Mouse (Mus musculus): ENCODE results near the gene Acta2. TPM values are rescaled to one million over a fixed set of nuclear protein-coding genes. Genes with fewer than 3 reads are reported as not detected.
A peak's percentile ranks its signal among the peaks of the same experiment; 100 is the strongest.
"Not testable (repeated sequence)": the region's sequence is repeated elsewhere in the genome, so short reads cannot be mapped to it uniquely, and the experiment has no call there.

Gene Acta2
- total RNA-seq, 1 experiment from 2014 or later: not detected

DNA sequence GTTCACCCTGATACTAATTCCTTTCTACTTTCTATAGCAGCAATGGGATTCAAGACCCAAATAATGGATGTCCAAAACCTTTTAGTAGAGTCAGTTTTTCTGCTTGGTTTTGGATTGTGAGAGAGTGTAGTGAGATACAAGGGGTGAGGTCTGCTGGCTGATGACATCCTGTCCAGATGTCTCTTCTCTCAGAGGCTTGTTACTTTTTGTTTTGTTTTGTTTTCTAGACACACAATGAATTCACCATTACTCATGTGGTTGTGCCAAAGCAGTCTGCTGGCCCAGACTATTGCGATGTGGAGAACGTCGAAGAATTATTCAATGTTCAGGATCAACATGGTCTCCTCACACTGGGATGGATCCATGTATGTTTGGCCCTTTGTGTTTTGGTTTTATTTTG is 19.3 kb downstream of the Acta2 start:
- ATAC-seq (replicated peaks; ENCODE audit: insufficient number of reproducible peaks, low FRiP score, low TSS enrichment, poor library complexity, severe bottlenecking): no peak

DNA sequence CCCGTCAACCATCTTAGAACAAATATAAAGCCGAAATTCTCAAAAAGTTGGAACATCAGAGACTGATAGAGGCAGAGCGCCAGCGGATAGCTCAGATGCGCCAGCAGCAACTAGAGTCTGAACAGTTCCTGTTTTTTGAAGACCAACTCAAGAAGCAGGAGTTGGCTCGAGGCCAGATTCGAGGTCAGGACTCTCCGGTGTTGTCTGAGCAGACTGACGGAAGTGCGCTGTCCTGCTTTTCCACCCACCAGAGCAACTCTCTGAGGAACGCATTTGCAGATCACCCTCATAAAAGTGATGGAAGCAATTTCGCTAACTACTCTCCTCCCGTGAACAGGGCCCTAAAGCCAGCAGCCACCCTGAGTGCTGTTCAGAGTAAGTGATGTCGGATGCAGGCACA is 21.4 kb downstream of the Acta2 start:
- ATAC-seq (replicated peaks; ENCODE audit: insufficient number of reproducible peaks, low FRiP score, low TSS enrichment, poor library complexity, severe bottlenecking): no peak; the same call in 1 of the 2 replicates

DNA sequence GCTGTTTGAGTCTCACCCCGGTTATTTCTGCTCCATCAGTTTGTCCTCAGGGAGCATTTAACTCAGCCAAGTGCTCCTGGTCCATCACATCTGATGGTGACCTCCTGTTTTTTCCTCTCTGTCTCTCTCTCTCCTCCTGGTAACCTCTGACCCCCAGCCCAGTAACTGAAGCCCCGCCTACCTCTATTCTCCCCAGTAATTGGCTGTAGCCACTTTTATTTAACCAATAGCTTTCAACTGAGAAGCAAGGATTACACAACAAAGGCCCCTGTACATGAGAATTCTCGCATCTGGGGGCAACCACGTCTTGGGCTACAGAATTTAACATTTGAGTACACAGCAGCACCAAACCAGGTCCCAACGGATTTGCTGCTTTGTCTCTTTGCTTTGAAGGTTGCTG is 23.1 kb downstream of the Acta2 start:
- no peak for ATAC-seq (replicated peaks; ENCODE audit: insufficient number of reproducible peaks, low FRiP score, low TSS enrichment, poor library complexity, severe bottlenecking)

DNA sequence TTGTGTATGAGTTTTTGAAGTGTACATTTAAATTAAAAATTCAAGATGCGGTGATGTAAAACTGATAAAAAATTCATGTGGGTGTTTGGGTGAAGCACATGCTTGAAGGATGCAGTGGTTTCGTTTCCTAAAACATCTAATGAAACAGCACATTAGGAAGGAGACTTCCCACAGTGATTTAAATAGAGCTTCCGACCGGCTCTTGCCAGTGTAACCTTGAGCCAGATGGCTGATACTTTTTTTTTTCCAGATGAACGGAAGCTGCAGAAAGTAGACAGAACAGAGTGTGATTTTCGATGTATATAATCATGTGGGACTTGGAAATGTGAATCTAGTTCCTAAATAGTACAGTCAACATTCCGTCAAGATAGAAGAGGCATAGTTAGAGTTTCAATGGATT is 23.8 kb downstream of the Acta2 start:
- no peak for ATAC-seq (replicated peaks; ENCODE audit: insufficient number of reproducible peaks, low FRiP score, low TSS enrichment, poor library complexity, severe bottlenecking)

DNA sequence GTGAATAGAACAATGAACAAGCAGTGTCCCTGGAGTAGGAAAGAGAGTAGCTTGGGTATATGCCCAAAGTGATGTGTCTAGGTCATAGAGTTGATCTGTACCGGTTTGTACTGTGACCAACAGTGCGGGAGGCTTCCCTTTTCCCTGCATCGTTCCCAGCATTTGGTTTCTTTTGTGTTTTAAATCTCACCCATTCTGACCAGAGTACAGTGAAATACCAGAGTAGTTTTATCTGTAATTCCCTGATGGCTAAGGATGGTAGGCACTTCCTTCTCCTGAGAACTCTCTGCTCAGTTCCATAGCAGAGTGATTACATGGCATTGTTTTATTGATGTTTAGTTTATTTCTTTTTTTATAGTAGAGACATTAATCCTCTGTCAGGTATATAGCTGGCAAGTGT is 32.6 kb downstream of the Acta2 start:
- no peak for ATAC-seq (replicated peaks; ENCODE audit: insufficient number of reproducible peaks, low FRiP score, low TSS enrichment, poor library complexity, severe bottlenecking)

DNA sequence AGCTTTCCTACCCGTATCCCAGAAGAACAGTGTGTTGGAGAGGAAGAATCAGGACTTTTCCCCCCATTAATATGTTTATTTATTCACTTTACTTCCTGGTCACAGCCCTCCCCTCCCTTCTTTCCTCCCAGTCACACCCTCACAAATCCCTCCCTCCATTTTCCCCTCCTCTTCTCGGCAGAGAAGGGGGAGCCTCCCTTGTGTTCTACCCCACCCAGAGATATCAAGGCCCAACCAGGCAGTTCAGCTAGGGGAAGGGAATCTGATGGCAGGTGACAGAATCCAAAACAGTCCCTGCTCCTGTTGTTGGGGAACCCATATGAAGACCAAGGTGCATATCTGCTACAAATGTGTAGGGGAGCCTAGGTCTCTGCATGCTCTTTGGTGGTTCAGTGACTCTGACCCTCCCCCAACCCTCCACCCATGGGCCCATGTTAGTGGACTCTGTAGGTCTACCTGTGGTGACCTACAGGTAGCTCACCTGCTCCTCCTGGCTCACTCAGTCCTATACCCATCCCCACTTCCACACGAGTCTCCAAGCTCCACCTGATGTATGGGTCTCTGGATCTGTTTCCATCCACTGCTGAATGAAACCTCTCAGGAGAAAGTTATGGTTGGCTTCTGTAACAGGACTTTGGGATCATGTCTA is 34.5 kb downstream of the Acta2 start:
- no peak for ATAC-seq (replicated peaks; ENCODE audit: insufficient number of reproducible peaks, low FRiP score, low TSS enrichment, poor library complexity, severe bottlenecking)

DNA sequence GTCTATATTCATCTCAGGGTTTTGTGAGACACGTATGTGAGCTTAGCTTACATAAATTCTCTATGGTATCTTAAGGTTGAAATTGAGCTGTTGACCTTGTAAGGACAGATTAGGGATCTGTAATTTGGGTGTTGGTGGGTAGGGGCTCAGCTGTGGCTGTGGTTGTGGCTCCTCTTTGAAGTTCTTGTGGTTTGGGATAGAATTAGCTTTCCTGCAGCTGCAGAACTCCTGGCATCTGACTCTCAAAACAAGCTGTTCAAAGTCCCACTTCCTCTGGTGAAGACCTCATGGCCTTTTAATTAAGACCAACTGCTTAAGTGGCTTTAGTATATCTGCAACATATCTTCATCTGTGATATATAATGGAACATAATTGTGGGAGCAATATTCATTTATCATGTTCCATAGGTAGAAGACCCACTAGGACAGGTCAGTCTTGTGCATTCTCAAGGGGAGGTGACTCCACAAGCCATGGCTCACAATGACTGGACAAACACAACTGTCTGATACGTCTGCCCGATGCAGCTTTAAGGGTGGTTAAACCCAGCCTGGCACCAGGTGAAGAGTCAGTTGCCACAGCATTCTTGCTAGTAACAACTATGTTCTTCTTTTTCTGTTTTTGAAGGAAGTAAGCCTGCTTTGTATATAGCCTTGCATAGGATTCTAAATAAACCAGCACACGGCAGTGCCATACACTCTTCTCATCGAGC is 36.0 kb downstream of the Acta2 start:
- ATAC-seq (replicated peaks; ENCODE audit: insufficient number of reproducible peaks, low FRiP score, low TSS enrichment, poor library complexity, severe bottlenecking): no peak

DNA sequence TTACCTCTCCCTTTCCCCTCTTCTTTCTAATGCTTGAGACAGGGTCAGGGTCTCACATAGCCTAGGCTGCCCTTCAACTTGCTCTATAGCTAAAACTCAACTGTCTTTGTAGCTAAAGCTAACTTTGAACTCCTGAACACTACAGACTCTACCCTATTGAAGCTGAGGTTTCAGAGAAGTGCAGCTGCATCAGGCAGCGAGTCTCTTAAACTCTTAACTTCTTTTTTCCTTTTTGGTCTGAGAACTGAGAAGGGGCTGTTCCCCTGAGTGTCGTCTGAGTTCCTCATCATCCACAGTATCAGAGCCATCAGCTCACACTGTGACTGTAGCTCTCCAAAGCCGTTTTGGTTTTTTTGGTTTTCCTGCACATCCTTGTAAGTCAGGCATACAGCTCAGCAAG is 37.6 kb downstream of the Acta2 start:
- ATAC-seq (replicated peaks; ENCODE audit: insufficient number of reproducible peaks, low FRiP score, low TSS enrichment, poor library complexity, severe bottlenecking): no peak

DNA sequence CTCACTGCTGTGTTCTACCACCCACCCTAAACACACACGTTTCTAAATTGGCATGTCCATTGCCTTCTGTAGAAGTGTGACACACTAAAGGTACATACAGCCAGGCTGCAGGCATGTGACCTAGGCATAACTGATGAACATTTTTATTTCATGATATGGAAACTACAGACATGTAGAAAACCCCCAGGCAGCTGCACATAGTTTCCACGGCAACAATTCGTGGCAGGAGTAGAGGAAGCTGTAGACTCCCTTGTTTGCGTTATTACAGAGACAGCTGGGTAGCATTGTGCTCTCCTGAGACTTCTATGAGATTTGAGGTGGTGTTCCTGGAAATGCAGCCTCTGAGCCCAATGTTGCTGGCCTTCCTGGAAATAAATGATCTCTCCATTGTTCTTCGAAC is 38.4 kb downstream of the Acta2 start:
- no peak for ATAC-seq (replicated peaks; ENCODE audit: insufficient number of reproducible peaks, low FRiP score, low TSS enrichment, poor library complexity, severe bottlenecking)

DNA sequence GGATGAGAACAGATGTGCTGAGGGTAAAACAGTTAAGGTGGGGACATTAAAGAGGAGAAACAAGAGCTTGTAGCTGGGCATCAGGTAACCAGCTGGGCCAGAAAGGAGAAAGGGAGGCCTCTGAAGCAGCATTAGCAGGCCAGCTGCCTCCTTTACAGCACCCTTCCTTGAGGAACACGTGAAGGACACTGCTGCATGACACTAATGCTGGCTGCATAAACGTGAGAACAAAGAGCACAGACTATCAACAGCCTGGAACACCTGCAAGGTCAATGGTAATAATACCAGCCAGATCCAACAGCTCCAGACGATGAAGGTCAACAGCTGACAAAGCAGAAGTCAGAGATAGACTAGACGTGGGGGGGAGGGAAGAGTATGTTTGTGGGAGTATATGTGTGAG is 41.3 kb downstream of the Acta2 start:
- no peak for ATAC-seq (replicated peaks; ENCODE audit: insufficient number of reproducible peaks, low FRiP score, low TSS enrichment, poor library complexity, severe bottlenecking)

DNA sequence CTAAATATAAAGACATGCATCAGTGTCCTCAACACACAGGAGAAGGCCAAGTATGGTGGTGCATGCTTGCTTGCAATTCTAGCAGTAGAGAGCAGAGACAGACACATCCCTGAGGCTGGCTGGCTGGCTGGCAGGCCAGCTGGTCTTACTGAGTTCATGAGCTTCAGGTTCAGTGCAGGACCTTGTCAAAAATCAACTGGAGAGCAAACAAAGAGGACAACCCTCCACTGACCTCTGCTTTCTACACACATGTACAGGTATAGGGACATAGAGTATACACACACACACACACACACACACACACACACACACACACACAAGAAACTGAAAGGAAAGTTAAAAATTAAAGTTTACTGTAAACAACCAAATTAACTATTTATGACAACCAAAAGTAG is 42.1 kb downstream of the Acta2 start:
- no peak for ATAC-seq (replicated peaks; ENCODE audit: insufficient number of reproducible peaks, low FRiP score, low TSS enrichment, poor library complexity, severe bottlenecking)

DNA sequence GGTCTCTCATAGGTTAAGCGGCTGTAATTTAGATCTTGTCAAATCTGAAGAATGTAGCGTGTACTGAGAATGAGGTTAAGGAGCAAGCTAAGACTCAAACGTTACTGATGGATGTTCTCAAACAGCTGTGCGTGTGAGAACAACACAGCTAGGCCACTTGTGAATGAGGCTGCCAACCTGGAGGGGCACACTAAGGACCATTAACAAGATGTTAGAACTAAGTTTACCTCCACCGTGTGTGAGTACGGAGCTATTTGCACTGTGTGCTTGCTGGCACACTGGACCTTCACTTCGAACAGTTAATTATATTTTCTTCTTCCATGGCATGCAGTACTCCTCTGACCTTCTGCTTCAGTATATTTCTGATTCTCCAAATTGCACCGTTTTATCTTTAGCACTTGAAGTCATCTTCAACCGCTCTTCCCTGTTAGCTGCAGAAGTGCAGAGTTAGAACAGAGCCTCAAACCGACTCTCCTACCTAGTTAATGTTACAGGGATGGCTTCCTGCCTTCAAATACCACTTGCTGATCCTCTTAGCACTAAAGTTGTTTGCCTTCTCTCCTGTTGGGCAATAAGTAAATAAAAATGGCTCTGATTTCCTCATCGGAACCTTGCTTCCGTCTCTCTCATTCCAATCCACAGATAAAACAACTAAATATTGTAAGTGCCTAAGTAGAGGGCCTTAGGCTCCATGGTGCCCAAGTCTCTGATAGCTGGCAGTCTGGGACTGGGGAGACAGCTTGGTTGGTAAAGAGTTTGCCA is 42.7 kb downstream of the Acta2 start:
- no peak for ATAC-seq (replicated peaks; ENCODE audit: insufficient number of reproducible peaks, low FRiP score, low TSS enrichment, poor library complexity, severe bottlenecking)

DNA sequence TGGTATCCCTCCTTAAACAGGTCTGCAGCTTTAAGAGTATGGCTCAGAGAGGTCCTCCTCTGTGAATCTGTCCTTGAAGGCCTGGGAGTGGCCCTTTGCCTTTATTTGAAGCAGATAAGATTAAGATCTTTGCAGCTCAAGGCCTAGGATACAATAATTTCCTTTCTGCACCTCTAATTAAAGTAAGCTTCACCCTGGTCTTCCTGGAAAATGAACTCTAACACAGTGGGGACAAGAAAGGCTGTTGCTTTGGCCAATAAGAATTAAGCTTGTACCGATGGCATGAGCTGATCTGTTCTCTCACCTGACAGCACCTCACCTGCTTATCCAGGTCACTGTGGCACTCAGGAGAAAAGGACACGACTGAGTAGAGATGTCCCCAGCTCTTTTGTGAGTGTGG is 44.5 kb downstream of the Acta2 start:
- no peak for ATAC-seq (replicated peaks; ENCODE audit: insufficient number of reproducible peaks, low FRiP score, low TSS enrichment, poor library complexity, severe bottlenecking)

DNA sequence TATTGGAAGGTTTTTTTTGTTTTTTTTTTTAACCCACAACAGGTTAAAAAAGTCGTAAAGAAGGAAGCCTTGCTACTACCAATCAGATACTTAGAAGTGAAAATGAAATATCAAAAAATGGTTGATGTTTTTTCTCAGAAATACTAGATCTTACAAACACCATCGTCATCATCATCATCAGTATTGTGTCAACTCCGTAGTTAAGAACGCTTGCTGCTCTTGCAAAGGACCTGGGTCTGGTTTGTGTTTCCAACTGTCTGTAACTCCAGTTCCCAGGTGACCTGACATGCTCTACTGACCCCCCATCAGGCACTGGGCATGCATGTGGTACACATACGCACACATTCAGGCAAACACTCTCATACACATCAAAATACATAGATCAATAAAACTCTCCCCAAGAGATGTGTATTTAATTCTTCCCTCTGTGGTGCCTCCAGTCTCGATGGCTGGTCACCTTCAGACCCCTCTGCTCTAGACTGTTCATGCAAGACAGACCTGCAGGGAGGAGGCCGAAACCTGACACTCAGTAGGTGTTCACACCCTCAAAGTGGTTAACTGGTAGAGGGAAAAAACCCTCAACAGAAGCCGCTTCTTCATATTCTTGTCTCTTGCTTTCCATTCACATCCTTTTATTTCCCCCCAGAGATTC is 45.3 kb downstream of the Acta2 start:
- ATAC-seq (replicated peaks; ENCODE audit: insufficient number of reproducible peaks, low FRiP score, low TSS enrichment, poor library complexity, severe bottlenecking): no peak

DNA sequence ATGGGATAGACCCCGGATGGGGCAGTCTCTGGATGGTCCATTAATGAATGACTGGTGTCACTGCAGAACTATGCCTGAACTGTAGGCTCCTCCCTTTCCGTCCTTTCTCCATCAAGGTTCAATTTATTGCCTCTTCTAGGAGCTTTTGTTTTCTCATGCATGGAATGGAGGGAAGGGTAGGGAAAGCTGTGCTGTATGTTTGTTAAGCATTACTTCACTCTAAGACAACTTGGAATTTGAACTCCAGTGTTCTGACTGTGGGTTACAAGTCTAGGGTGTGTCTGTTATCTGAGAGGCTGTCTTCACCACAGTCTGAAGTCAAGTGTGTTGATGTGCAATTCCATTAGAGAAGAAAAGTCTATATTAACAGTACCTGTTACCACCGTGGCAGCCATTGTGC is 46.4 kb downstream of the Acta2 start:
- ATAC-seq (replicated peaks; ENCODE audit: insufficient number of reproducible peaks, low FRiP score, low TSS enrichment, poor library complexity, severe bottlenecking): no peak

DNA sequence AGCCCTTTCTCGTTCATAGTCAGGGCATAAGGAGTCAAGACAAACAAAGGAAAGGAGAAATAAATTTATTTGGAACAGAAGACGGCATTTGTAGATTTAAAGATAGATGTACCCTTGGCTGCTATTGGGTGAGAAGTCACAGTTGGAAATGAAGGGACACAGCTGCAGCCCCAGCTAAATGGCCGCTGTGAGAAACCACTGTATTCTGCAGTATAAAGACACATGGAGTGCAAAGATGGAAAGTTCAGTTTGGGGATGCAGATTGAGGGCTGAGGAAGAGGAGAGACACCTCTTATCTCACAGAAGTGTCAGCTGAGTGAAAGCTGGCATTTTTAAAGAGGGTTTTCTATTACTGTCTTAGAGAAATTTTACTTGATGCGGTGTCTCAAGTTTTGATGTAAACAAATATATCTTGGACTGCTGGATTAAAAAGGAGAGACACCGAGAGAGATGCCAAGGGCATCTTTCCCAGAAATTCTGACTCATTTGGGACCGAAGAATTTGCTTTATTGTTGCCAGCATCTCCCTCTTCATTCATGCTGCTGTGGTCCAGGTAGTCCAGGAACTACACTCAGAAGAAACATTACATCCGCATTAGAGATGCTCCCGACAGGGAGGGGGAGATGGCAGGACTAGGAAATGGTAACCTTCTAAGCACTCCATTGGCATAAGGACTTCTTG is 48.5 kb downstream of the Acta2 start:
- no peak for ATAC-seq (replicated peaks; ENCODE audit: insufficient number of reproducible peaks, low FRiP score, low TSS enrichment, poor library complexity, severe bottlenecking)

DNA sequence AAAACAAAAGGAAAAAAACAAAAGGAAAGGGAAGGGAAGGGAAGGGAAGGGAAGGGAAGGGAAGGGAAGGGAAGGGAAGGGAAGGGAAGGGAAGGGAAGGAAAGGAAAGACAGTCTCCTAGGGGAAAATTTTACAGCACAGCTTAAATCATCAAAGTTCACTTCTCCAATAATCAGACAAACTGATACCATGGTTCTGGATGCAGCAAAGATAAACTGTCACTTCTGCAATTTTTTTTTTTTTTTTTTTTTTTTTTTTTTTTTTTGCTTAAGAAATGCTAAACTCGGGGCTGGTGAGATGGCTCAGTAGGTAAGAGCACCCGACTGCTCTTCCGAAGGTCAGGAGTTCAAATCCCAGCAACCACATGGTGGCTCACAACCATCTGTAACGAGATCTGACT is 49.3 kb downstream of the Acta2 start:
- ATAC-seq (replicated peaks; ENCODE audit: insufficient number of reproducible peaks, low FRiP score, low TSS enrichment, poor library complexity, severe bottlenecking): not testable (repeated sequence)

DNA sequence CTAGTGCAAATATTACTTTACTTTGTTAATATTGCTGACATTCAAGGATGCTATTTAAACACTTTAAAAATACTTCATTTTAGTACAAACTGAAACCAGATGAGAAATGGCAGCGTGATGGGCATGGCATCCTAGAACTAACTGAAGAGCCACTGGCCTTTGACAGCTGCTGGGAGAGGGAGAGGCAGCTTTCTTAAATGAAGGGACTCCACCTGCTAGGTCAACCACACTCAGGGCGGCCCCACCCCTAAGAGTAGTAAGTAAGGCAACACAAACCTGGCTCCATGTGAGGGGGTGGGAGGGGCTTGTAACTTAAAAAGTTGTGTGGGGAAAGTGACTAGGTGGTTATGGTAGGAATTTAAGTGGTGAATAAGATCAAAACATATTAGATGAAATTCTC is 52.7 kb downstream of the Acta2 start:
- ATAC-seq (replicated peaks; ENCODE audit: insufficient number of reproducible peaks, low FRiP score, low TSS enrichment, poor library complexity, severe bottlenecking): no peak

DNA sequence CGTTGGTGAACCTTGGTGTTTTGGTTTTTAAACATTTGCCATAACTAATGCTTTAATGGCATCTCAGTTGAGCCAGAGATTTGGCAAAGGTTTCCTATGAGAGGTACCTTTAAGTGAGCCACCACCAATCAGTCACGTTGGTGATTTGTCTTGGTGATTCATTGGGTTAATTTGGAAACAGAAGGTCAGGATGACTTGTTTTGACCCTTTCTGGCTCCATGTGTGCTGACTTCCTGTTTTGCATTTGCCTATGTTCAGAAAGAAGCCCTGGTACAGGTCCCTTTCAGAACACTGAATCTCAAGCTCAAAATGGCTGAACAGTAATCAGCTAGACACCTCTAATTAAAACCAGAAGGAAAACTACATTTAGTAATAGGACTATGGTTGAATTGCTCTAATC is 55.9 kb downstream of the Acta2 start:
- peak; percentile 75 for ATAC-seq (replicated peaks; ENCODE audit: insufficient number of reproducible peaks, low FRiP score, low TSS enrichment, poor library complexity, severe bottlenecking)
